Mouse (Mus musculus) urinary bladder, adult 2 months (tissue): ENCODE data around the gene Dlgap1. TPM values are rescaled to one million over a fixed set of nuclear protein-coding genes. Genes with fewer than 3 reads are reported as not detected.

Experiments
- DNase-seq: peaks from one replicate; pipeline ENCODE4 v3.0.0; 2022; ENCODE audit warnings: low spot score
- polyA plus RNA-seq: library from polyadenylated mRNA; depleted of rRNA; stranded (reverse); fragments of >200 nt; gene quantifications from 2 replicates; pipeline ENCODE4 v1.2.3, GENCODE M21; 2012

The Dlgap1 gene
- polyA plus RNA-seq, 1 experiment: 1.6 TPM

- no peak for DNase-seq
These were observed 203.7 kb downstream of the Dlgap1 start for GRCm38 (mm10) chr17:70172500-70173036.

DNA sequence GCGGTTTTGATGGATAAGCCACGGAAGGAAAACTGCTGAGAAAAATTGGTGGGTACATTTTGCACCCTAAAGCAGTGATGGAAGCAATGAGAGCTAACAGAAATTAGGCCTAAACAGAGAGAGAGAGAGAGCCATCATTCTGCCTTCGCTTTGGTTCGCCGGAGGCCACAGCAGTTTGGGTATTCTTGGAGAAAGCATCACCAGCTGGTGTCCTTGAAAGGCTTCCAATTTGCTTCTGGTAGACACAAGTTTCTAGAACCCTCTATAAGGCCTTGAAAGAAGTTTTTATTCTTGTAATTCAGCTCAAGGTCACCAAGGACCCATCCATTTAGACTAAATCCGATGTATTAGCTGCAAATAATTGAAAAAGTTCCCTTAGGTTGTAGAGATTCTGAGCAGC lies 205.0 kb downstream of the Dlgap1 start:
- no peak for DNase-seq

- DNase-seq: no peak
These were observed 222.4 kb downstream of the Dlgap1 start for GRCm38 (mm10) chr17:70191228-70191627.

DNA sequence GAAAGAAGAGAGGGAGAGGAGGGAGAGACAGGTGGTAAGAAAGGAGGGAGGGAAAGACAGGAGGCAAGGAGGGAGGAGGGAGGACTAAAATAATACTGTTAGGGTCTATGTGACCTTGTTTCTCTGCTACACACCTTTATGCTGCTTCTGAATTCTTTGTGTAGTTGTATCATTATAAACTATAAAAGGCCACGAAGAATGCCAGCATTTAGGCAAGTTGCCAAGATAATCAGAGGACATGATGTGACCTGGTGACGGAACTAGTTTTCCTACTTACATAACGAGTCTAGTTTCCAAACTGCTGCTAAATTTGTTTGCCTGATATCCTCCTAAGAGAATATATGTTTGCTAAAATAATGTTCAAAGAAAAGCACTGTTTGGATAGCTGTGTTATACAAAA lies 254.0 kb downstream of the Dlgap1 start:
- no peak for DNase-seq

- DNase-seq: no peak
These were observed 278.5 kb downstream of the Dlgap1 start for GRCm38 (mm10) chr17:70247342-70247741.

GRCm38 (mm10) chr17:70248250-70248649 lies 279.4 kb downstream of the Dlgap1 start:
- DNase-seq: no peak

GRCm38 (mm10) chr17:70252476-70252875 lies 283.6 kb downstream of the Dlgap1 start:
- DNase-seq: no peak

GRCm38 (mm10) chr17:70256371-70256770 lies 287.5 kb downstream of the Dlgap1 start:
- no peak for DNase-seq

DNA sequence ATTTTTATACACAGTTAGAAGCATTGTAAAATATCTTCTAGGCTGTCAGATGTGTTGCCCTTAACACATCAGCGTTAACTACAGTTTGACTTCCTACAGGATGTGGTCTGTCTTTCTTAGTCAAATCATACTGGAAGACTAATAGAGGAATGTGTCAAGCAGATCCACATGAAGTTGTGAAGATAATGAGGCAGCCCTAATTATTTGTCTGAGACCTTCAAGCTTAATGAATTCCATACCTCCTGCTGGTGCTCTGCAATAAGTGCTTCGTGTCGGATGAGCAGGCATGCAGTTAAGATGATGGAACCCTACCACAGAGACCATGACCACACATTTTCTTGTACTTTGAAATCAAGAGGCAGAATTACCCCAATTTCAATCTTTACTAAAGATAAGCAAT lies 294.3 kb downstream of the Dlgap1 start:
- no peak for DNase-seq

DNA sequence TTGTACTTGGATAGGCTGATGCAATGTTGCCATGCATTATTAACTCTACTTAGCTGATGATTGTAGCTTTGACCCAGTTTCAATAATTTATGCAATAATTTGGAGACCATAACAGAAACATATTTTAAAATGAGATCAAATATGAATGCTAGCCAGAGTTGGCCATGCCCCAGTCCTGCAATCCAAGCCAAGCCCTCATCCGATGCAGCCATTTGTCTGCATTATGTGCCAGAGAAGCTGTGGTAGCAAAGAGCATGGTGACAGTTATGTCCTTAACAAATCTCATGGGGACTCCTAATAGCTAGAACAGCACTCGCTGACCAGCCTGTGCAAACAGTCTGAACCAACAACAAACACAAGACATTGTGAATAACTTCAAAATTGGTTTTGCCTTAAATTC lies 303.3 kb downstream of the Dlgap1 start:
- DNase-seq: no peak

- DNase-seq: no peak
These were observed 318.8 kb downstream of the Dlgap1 start for GRCm38 (mm10) chr17:70287708-70288107.

DNA sequence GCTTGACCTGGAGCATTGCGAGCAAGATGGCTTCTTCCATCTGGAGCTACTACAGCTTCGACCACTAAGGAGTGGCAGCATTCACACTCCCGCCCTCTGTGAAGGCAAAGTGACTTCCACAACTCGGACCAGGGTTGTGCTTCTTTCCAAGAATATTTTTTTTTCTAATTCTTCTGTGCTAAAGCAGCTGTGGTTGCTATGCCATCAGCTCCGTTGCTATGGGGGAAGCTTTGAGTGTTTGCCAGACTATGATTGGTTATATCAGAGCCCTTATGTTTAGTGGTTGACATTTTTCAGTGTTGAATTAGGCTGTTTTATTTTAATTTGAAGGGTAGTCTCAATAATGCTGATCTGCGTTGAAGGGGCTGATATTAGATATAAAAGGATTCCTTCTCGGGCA lies 325.2 kb downstream of the Dlgap1 start:
- no peak for DNase-seq

GRCm38 (mm10) chr17:70301941-70302478 lies 333.1 kb downstream of the Dlgap1 start:
- DNase-seq: no peak

- DNase-seq: no peak
These were observed 333.8 kb downstream of the Dlgap1 start for GRCm38 (mm10) chr17:70302656-70303055.

DNA sequence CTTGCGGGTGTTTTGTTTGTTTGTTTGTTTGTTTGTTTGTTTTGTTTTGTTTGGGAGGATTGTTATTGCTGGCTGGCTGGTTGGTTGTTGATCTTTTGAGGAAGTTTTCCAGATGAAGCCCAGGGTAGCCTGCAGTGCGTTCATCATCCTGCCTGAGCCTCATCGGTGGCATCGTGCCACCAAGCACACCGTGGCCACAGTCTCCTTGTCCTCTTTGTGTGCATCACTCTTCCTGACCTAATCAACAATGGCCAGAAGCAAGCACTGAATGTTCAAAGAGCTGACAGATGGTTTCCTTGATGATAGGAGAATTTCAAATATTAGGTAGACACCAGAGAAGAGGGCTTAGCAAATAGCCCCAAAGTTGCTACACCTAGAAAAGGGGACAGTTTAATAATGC lies 336.1 kb downstream of the Dlgap1 start:
- DNase-seq: no peak

DNA sequence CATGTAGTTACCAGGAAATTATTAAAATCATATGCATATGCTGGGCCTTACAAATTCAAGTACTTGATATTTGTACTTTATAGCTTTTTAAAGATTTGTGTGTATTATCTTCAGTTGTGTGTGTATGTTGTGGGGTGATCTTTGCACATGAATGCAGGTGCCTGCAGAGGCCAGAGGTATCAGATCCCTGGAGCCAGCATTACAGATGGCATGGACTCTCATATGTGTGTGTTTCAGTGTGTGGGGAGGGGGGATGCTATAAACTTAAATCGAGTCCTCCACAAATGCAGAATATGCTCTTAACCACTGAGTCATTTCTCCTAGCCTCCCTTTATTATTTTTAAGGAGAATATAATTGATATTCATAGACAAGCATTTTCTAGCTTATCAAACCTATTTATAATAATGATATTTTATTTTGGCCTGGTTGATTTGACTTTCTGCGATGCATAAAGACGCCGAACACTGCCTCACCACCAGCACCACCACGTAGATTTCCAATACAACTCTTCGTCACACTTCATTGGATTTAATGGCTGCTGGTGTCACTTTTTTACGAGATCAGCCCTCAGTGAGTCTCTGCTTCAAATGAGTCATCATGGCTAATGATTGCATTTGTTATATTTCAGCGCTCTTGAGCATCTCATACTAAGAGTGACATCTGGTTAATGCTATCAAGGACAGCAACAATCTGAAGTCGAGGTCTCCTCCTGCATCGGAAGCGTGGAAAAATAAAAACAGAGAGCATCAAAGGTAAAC lies 338.7 kb downstream of the Dlgap1 start:
- DNase-seq: no peak

DNA sequence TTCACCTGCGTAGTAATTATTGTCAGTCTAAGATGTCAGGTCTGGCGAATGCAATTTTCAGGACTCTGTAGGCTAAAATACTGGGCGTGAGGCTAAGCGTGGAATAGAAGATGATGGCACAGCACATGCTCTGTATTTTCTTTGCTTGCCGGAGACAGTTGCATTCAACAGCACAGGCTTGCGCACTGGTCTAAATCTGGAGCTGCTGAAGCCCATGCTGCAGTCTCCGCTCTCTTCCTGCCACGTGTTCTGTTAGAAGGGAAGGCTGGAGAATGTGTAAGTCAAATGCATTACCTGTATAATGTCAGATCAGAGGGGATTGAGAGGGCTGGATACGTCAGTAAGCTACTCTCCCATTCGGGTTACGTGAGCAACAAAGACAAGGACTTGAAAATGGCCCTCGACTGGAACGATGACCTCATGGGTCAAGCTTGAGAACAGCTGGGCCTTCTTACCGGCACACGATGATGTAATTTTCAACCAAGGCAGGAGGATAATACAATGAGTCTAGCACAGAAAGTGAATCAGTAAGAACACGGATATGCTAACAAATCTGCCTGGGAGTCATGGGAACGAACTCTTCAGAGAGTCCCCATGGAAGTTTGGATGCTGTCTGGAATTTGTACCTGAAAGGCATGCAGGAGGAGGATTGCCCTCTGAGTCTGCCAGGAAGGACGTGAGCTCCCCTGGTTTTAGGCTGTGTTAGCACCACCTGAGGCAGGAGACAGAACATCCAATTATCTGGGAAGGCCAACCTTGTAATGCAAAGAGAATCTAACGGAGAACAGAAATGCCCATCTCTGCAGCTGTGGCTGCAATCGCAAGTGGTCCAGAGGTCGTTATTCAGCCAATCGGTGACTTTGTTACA lies 339.7 kb downstream of the Dlgap1 start:
- no peak for DNase-seq

DNA sequence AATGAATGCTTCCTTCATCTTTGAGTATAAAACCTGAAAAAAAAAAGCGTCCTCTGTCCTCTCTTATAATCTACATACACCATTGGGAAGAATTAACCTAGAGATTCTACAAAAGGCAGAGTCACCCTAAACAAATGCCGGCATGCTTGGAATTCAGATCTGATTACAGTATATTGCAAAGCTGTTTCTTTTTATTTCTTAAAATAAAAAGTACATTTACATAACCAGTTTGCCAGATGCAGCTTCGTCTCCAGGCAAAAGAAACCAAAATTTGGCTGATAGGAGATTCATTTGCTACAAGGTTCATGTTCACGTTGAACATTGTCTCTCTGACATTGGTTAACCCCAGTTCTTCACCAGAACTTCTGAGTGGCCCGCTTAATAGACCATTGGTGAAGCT lies 347.5 kb downstream of the Dlgap1 start:
- DNase-seq: no peak

DNA sequence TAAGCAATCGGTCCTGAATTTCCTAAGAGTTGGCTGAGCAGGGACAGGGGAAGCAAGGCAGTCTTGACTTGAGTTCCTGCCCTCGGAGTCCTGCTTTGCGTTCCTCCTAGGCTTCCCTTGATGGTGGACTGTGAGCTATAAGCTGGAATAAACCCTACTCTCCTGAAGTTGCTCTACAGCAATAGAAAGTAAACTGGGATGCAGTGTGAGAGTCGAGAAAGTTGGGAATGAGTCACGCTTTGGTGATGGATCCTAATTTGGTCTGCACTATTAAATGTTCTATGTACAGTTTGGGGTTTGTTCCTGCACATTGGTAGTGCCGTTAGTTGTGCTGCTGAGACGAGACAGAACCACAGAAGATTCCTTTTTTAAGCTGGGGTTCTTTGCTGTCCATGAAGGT lies 348.9 kb downstream of the Dlgap1 start:
- DNase-seq: no peak

DNA sequence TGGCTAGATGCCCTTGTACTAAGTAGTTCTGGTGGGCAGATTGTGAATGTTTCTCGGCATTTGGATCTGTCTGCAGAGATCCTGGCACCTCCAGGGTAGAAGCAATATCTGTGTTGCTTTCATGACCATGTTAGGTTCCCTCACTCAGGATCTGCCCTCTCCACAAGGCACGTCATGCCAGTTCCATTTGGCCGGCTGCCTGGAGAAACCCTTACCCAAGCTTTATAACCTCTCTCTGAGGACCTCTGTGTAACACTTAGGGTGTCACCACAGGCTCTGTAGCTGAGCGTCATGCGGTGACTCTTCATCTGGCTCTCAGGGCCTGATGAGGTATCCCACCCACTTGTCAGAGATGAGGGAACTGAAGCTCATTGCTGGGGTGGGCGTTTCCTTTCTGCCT lies 353.1 kb downstream of the Dlgap1 start:
- DNase-seq: no peak

GRCm38 (mm10) chr17:70333440-70333839 lies 364.6 kb downstream of the Dlgap1 start:
- DNase-seq: no peak

GRCm38 (mm10) chr17:70334171-70334570 lies 365.3 kb downstream of the Dlgap1 start:
- DNase-seq: no peak

DNA sequence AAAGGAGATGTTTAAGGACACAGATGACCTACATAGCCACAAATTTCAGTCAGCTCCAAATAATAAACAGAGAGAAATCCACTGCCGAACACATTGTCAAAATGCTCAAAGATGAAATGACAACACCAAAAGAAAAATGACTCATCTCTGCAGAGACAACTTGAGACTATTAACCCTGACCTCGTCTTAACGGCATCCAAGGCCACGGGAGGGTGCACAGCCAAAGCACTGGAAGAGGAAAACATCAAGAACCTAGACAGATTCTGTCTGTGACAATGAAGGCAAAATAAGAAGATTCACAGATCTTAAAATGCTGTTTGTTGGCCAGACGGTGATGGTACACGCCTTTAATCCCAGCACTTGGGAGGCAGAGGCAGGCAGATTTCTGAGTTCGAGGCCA lies 370.9 kb downstream of the Dlgap1 start:
- no peak for DNase-seq
